Mouse (Mus musculus) mouse embryonic stem cell (cell line): ENCODE measurements around the gene Tspan33.
"Not testable (repeated sequence)": the region's sequence is repeated elsewhere in the genome, so short reads cannot be mapped to it uniquely, and the experiment has no call there.

ENCODE experiments used
- in situ Hi-C, 2 experiments: fragments of 300-500 bp; cut with MboI; formaldehyde crosslinking; loops; 1 replicate in 1 of 2; 3 replicates in 1 of 2; pipeline ENCODE4 v1.14.3; 2019 to 2020; ENCODE audit warnings: low sequenced_read_pairs in 2 of 2, low pct_unique_long_range_greater_than_20kb in 1 of 2, mixed read lengths in 1 of 2; ENCODE audit not compliant: unreplicated experiment in 1 of 2

Gene Tspan33

GRCm38 (mm10) chr6:29693953-29694352 is at the start of gene Tspan33:
Gene Tspan33 (plus strand): TSS chr6:29694222.
- in situ Hi-C loops: no loop called here

- in situ Hi-C loops: no loop called here
These were observed 44.4 kb upstream of the Tspan33 start for GRCm38 (mm10) chr6:29649494-29650169.

GRCm38 (mm10) chr6:29650170-29650549 is 43.9 kb upstream of the Tspan33 start:
- in situ Hi-C loops: no loop called here

- in situ Hi-C loops: no loop called here
These were observed 40.8 kb upstream of the Tspan33 start for GRCm38 (mm10) chr6:29653271-29653670.

- in situ Hi-C loops: no loop called here
These were observed 35.2 kb upstream of the Tspan33 start for GRCm38 (mm10) chr6:29658626-29659475.

GRCm38 (mm10) chr6:29659964-29660363 is 34.1 kb upstream of the Tspan33 start:
- in situ Hi-C loops: no loop called here

- in situ Hi-C loops: no loop called here
These were observed 33.2 kb upstream of the Tspan33 start for GRCm38 (mm10) chr6:29660662-29661307.

GRCm38 (mm10) chr6:29667266-29667665 is 26.8 kb upstream of the Tspan33 start:
- in situ Hi-C loops: no loop called here

- in situ Hi-C loops: no loop called here
These were observed 22.3 kb upstream of the Tspan33 start for GRCm38 (mm10) chr6:29671741-29672140.

GRCm38 (mm10) chr6:29672563-29673411 is 21.2 kb upstream of the Tspan33 start:
- in situ Hi-C loops: no loop called here

GRCm38 (mm10) chr6:29673739-29674138 is 20.3 kb upstream of the Tspan33 start:
- in situ Hi-C loops: no loop called here

- in situ Hi-C loops: not testable (repeated sequence)
These were observed 14.0 kb upstream of the Tspan33 start for GRCm38 (mm10) chr6:29679947-29680550.

- in situ Hi-C loops: no loop called here
These were observed 12.2 kb upstream of the Tspan33 start for GRCm38 (mm10) chr6:29681853-29682252.

GRCm38 (mm10) chr6:29684686-29685085 is 9.3 kb upstream of the Tspan33 start:
- in situ Hi-C loops: no loop called here

GRCm38 (mm10) chr6:29685952-29686351 is 8.1 kb upstream of the Tspan33 start:
- in situ Hi-C loops: no loop called here

- in situ Hi-C loops: no loop called here
These were observed 4.6 kb upstream of the Tspan33 start for GRCm38 (mm10) chr6:29689458-29689857.

GRCm38 (mm10) chr6:29694375-29695289 is 610 bp downstream of the Tspan33 start:
- in situ Hi-C loops: no loop called here
